Mouse (Mus musculus) lung, adult 2 months (tissue): ENCODE data around the gene Smc6.

Experiments used
- CTCF ChIP-seq: fragments of 200-500 bp; IDR thresholded peaks from 2 replicates; pipeline ENCODE4 v1.5.1; 2011; ENCODE audit warnings: mild to moderate bottlenecking, low read length, control low read depth; ENCODE audit not compliant: insufficient read depth
- POLR2A ChIP-seq: fragments of 200-500 bp; IDR thresholded peaks from 2 replicates; pipeline ENCODE4 v1.6.1; 2011; ENCODE audit warnings: low read depth, mild to moderate bottlenecking, control low read depth, low read length, borderline replicate concordance; ENCODE audit errors: extremely low read depth

- TF ChIP-seq CTCF, result no peak
- TF ChIP-seq POLR2A, result no peak
These were observed 84.2 kb downstream of the Smc6 start for GRCm38 (mm10) chr12:11349870-11350269.
